Mouse (Mus musculus) liver, adult 10 weeks (tissue): Measurements from ENCODE around the gene Ankrd60. TPM values are rescaled to one million over a fixed set of nuclear protein-coding genes. Genes with fewer than 3 reads are reported as not detected.

Source experiments
- polyA plus RNA-seq: library from polyadenylated mRNA; stranded (reverse); fragments of 350-450 nt; fragmentation: Illumina TruSeq; extraction: RNeasy Lipid Tissue Mini Kit (QIAGEN cat#74804); gene quantifications from one replicate; pipeline ENCODE4 v1.2.3, GENCODE M21; 2014; ENCODE audit warnings: low read depth, low replicate concordance

The Ankrd60 gene
- polyA plus RNA-seq, result not detected

GRCm38 (mm10) chr2:173577669-173578557 is at the start of gene Ankrd60:
Gene Ankrd60 (minus strand): TSS chr2:173578365.

GRCm38 (mm10) chr2:173522376-173522775 is 55.8 kb downstream of the Ankrd60 start, which contains the start of gene 1700021F07Rik:
Gene 1700021F07Rik (plus strand): TSS chr2:173522586.

Other genes with a start within 250 kb of the Ankrd60 start
- not detected for gene 1700021F07Rik, start 55.8 kb downstream of the Ankrd60 start, polyA plus RNA-seq
- 10.6 TPM for gene Rab22a, start 81.4 kb upstream of the Ankrd60 start, polyA plus RNA-seq
- not detected for gene 1700010B08Rik, start 141.1 kb upstream of the Ankrd60 start, polyA plus RNA-seq
- gene Vapb, start 159.1 kb upstream of the Ankrd60 start, polyA plus RNA-seq, result 65.7 TPM